Mouse (Mus musculus) forebrain, embryonic 10.5 days (tissue): Measurements from ENCODE around the gene Sfxn2. TPM values are rescaled to one million over a fixed set of nuclear protein-coding genes. Genes with fewer than 3 reads are reported as not detected.
A peak's percentile ranks its signal among the peaks of the same experiment; 100 is the strongest.
"Not testable (repeated sequence)": the region's sequence is repeated elsewhere in the genome, so short reads cannot be mapped to it uniquely, and the experiment has no call there.

ENCODE experiments used
- DNase-seq: peaks from one replicate; pipeline ENCODE4 v3.0.0-alpha.2; 2017; ENCODE audit warnings: low spot score; ENCODE audit errors: extremely low spot score
- H3K27ac ChIP-seq: fragments of 300-500 bp; sonication (generic); 2 replicates; pipeline ENCODE4 v1.5.1; 2016; ENCODE audit warnings: mild to moderate bottlenecking
- H3K27me3 ChIP-seq: fragments of 300-500 bp; sonication (generic); 2 replicates; pipeline ENCODE4 v1.6.1; 2016; ENCODE audit warnings: mild to moderate bottlenecking; ENCODE audit not compliant: poor library complexity, severe bottlenecking
- H3K36me3 ChIP-seq: fragments of 300-500 bp; sonication (generic); replicated peaks from 2 replicates; pipeline ENCODE4 v1.6.1; 2016; ENCODE audit warnings: mild to moderate bottlenecking, moderate library complexity
- H3K4me1 ChIP-seq: fragments of 300-500 bp; sonication (generic); 2 replicates; pipeline ENCODE4 v1.6.1; 2016
- H3K4me3 ChIP-seq: fragments of 300-500 bp; sonication (generic); 2 replicates; pipeline ENCODE4 v1.5.1; 2016; ENCODE audit warnings: mild to moderate bottlenecking, moderate library complexity
- H3K9me3 ChIP-seq: fragments of 300-500 bp; sonication (generic); 2 replicates; pipeline ENCODE4 v1.6.1; 2016; ENCODE audit warnings: mild to moderate bottlenecking, moderate library complexity
- WGBS: fragments of 180-500 bp; shearing (Covaris S2); methylation state at CpG from one replicate; pipeline ENCODE4 v1.1.7; 2016; 5-methylcytosine and 5-hydroxymethylcytosine counted together
- polyA plus RNA-seq: library from polyadenylated mRNA; unstranded; fragments of >200 nt; fragmentation: Nextera tagmentation; extraction: Ambion mirVana; gene quantifications from 2 replicates; pipeline ENCODE4 v1.2.1, GENCODE M21; 2016

Gene Sfxn2
- polyA plus RNA-seq, 1 experiment from 2014 or later, result 17.9 TPM

DNA sequence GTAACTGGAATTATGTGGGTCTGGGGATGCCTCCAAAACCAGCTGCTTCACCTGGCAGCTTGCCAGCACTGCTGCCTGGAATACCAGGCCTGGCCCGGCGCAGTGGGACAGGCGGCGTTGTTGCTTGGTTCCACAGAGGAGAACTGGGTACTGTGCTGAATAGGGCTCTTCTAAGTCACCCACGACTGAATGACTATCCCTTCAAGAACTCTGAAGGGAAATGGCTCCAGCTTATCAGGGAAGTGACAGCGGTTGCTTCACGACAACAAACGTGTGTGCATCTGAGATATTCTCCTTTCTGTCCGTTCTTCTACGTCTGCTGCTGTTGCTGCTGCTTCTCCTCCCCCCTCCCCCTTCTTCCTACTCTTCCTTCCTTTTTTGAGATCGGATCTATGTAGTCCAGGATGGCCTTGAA is 19.6 kb upstream of the Sfxn2 start:
- 83% methylated on average over 11 of the region's 11 CpGs for WGBS
- Histone ChIP-seq H3K4me1 (peaks cover 2% of the 10 kb centered on the region; the same call in 1 of the 2 replicates), H3K27me3 (no peaks in the 10 kb centered on the region), H3K36me3 (peaks cover 87% of the 10 kb centered on the region), H3K9me3 (no peaks in the 10 kb centered on the region), H3K4me3 (no peak overlapping the region), H3K27ac (no peak overlapping the region)
- DNase-seq, result no peak

DNA sequence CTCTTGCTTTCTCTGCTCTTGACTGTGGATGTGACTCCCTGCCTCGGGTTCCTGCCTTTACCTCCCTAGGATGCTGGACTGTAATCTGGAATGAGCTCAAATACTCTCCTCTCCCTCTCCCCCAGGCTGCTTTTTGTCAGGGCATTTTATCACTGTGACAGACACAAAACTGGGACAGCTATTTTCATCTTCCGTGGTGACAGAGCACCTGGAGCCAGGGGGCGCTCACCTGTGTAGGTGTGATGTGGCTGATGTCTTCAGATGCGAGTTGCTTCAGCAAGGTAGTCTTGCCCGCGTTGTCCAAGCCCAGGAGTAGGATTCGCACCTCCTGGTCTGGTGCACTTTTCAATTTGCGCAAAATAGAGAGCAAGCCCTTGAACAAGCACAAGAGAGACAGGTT is 15.2 kb upstream of the Sfxn2 start:
- H3K36me3 ChIP-seq, result peaks cover 63% of the 10 kb centered on the region

DNA sequence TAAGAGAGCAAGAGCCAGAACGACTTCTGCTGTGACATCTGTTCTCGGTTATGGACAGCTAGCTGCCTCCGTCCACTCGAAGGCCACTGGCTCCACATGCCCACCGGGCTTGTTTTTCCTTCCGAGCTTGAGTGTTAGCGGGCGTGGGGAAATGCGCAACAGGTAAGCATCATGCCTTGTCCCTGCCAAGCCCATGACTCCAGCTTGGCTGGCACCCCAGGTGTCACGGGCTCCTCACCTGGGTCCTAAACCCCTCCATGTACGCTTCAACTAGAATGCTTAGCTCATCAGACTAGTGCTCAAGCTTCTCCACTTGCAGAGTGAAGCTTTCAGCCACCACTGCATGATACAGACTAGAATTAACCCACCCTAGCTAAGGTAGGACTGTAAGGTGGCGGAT is 14.5 kb upstream of the Sfxn2 start:
- no peak for DNase-seq
- Histone ChIP-seq H3K36me3 (peaks cover 58% of the 10 kb centered on the region), H3K9me3 (no peaks in the 10 kb centered on the region), H3K4me3 (no peak overlapping the region), H3K4me1 (peaks cover 12% of the 10 kb centered on the region; the same call in 1 of the 2 replicates), H3K27ac (no peak overlapping the region), H3K27me3 (no peaks in the 10 kb centered on the region)
- WGBS, result 63% methylated on average over 12 of the region's 12 CpGs

More for the DNA sequence above, 15.2 kb upstream of the Sfxn2 start:
- peaks cover 12% of the 10 kb centered on the region; the same call in 1 of the 2 replicates for H3K4me1 ChIP-seq
- H3K4me3 ChIP-seq, result no peak overlapping the region
- H3K27ac ChIP-seq, result no peak overlapping the region
- 75% methylated on average over 8 of the region's 8 CpGs for WGBS
- H3K9me3 ChIP-seq, result no peaks in the 10 kb centered on the region
- no peaks in the 10 kb centered on the region for H3K27me3 ChIP-seq
- no peak for DNase-seq

DNA sequence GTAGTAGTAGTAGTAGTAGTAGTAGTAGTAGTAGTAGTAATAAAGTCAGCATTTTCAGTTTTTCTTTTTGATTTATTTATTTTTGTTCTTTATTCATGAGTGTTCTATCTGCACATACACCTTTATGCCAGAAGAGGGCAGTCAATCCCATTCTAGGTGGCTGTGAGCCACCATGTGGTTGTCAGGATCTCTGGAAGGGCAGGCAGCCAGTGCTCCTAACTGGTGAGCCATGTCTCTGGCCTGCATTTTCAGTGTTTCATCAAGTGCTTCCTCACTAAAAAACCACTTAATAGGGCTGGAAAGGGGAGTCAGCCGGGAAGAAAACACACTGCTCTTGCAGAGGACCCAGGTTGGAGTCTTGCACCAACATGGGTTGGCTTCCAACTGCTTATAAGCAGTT is 11.0 kb upstream of the Sfxn2 start:
- Histone ChIP-seq H3K4me3 (no peak overlapping the region), H3K36me3 (peaks cover 37% of the 10 kb centered on the region), H3K27me3 (no peaks in the 10 kb centered on the region), H3K9me3 (no peaks in the 10 kb centered on the region), H3K4me1 (peaks cover 12% of the 10 kb centered on the region; the same call in 1 of the 2 replicates), H3K27ac (no peak overlapping the region)
- DNase-seq, result peak; percentile 26
- WGBS, result 36% methylated on average over 1 of the region's 1 CpGs

DNA sequence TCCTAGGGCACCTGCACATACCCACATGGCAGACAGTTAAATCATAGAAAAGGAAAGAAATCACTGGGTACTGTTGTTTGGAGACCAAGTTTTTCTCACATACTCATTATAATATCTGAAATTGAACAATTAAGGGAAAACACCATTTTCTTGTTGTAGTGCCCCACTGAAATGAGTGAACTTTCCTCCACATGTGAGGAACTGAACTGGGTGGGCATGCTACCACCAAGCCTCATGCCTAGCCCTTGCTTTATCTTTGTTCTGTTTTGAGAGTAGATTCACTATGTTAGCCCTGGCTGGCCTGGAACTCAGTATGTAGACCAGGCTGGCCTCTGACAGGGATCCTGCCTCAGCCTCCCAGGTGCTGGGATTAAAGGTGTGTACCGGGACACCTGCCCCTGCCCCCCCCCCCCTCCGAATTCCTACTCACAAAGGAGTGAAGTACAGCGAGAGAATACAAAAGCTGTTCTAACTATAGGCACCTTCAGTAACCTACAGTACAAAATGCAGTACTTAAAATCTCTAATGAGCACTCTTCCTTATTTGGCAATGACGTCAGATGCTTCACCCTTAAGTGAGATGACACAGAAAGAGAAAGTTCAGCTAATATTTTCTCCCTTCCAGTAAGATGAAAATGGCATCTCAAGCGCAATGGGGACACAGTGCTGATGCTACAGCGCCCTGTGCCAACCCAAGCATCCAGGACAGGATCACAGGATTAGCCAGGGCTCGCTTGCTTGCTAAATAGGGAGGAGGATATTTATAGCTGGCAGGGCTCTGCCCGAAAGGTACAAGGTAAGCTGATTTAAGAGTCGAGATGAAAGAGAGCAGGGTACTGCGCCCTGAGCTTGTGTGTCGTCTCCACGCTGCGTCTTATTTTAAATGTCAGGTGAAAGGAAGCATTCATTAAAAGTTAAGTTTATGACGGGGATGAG is 10.3 kb upstream of the Sfxn2 start:
- Histone ChIP-seq H3K4me3 (no peak overlapping the region), H3K27me3 (no peaks in the 10 kb centered on the region), H3K27ac (no peak overlapping the region), H3K36me3 (peaks cover 37% of the 10 kb centered on the region), H3K9me3 (peaks cover 6% of the 10 kb centered on the region; the same call in 1 of the 2 replicates), H3K4me1 (peaks cover 12% of the 10 kb centered on the region; the same call in 1 of the 2 replicates)
- no peak for DNase-seq
- 92% methylated on average over 14 of the region's 14 CpGs for WGBS

DNA sequence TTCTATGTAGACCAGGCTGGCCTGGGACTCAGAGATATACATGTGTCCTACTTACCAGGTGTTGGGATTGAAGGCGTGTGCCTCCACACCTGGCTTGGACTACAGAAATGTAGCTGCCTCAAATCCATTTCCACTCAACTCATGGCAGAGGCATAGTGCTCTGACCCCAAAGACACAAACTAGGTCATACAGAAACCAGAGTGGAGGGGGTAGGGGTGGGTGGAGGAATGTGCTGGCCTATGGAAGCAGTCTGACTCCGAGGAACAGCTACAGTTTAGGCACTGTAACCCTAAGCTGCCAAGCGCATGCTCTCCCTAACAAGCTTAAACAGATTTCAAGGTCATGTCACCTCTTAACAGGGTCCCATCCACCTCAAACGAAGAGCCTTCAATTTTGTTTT is 9.6 kb upstream of the Sfxn2 start:
- peaks cover 38% of the 10 kb centered on the region for H3K36me3 ChIP-seq
- peaks cover 6% of the 10 kb centered on the region; the same call in 1 of the 2 replicates for H3K9me3 ChIP-seq
- H3K27ac ChIP-seq, result no peak overlapping the region
- no peak for DNase-seq
- peaks cover 9% of the 10 kb centered on the region; the same call in 1 of the 2 replicates for H3K4me1 ChIP-seq
- H3K4me3 ChIP-seq, result no peak overlapping the region
- H3K27me3 ChIP-seq, result no peaks in the 10 kb centered on the region
- WGBS, result 92% methylated on average over 4 of the region's 4 CpGs

DNA sequence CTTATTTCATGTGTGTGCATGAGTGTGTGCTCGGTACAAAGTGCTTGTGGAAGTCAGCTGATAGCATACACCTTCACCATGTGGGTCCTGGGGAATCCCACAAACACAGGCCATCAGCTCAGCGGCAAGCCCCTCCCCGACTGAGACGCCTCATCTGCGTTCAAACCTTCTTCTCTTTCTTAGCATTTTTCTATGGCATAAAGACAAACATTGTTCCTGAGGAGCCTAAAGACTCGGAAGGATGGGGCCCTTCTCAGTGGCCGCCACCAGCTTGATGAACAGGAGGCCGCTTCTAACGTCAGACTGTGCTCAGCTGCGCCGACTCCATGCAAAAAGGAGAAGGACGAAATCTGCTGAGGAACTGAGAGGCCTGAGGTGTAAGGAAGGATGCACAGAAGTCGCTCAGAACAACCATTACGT is 9.1 kb upstream of the Sfxn2 start:
- Histone ChIP-seq H3K27ac (no peak overlapping the region), H3K4me3 (no peak overlapping the region), H3K9me3 (peaks cover 6% of the 10 kb centered on the region; the same call in 1 of the 2 replicates), H3K27me3 (no peaks in the 10 kb centered on the region), H3K4me1 (peaks cover 5% of the 10 kb centered on the region; the same call in 1 of the 2 replicates), H3K36me3 (peaks cover 38% of the 10 kb centered on the region)
- DNase-seq, result no peak
- 86% methylated on average over 14 of the region's 14 CpGs for WGBS

DNA sequence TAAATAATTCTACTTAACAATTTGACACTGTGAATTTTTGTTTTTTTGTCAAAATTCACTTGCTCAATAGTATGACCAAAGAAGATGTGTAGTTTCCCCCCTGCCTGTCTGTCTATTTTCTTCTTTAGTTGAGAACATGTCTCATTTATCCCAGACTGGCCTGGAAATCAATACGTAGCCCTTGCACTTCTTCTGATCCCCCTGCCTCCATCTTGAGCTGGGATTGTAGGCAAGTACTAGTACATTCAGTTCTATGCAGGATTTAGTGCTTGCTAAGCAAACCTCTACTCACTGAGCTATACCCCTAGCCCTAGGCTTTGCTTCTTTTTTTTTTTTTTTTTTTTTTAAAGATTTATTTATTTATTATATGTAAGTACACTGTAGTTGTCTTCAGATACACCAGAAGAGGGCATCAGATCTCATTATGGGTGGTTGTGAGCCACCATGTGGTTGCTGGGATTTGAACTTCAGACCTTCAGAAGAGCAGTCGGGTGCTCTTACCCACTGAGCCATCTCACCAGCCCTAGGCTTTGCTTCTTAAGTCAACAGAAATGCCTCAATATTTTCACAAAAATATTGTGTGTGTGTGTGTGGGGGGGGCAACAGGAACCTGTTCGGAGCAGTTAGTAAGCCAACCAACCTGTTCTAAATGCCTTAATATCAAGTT is 1.8 kb upstream of the Sfxn2 start:
- Histone ChIP-seq H3K4me3 (peak overlapping the region; percentile 74), H3K36me3 (peaks cover 13% of the 10 kb centered on the region), H3K4me1 (peaks cover 36% of the 10 kb centered on the region)
- not testable (repeated sequence) for H3K27me3 ChIP-seq, DNase-seq, H3K9me3 ChIP-seq, H3K27ac ChIP-seq
- WGBS, result 72% methylated on average over 3 of the region's 3 CpGs

DNA sequence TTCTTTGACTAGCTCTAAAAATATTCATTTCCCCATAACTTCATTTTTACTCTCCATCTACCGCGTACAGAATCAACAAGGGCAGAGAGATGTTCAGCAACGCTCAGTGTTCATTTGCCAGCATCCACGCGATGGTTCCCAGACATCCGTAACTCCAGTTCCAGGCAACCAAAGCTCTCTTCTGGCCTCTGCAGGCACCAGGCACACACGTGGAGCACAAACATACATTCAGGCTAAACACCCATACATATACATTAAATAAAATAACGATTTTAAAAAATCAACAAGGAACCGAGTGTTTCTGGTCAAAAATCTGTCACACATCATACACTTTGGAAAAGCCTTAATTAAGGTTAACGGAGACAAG is 1.3 kb upstream of the Sfxn2 start:
- H3K4me3 ChIP-seq, result peak overlapping the region; percentile 74
- H3K4me1 ChIP-seq, result peaks cover 36% of the 10 kb centered on the region
- DNase-seq, result no peak
- peaks cover 13% of the 10 kb centered on the region for H3K36me3 ChIP-seq
- peak overlapping the region; percentile 90; the same call in 1 of the 2 replicates for H3K27ac ChIP-seq
- peaks cover 6% of the 10 kb centered on the region; the same call in 1 of the 2 replicates for H3K9me3 ChIP-seq
- H3K27me3 ChIP-seq, result no peaks in the 10 kb centered on the region
- 23% methylated on average over 10 of the region's 10 CpGs for WGBS

DNA sequence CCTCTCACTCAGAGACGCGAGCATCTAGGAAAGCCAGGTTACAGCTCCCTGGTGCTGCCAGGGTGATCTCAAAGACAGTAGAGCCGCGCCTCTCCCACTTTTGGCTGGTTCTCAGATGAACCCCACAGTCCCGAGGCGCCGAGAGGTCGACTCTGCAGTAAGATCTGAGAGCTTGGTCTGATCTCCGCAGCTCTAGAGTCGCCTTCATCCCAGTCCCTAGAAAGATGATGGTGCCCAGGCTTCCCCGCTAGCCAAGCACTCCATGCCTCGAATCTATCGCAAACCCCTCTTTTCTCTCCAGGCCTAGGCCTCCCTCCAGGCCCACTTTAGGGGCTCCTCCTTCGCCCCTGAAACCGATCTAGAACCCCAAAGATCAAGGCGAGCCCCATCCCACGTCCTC is 617 bp upstream of the Sfxn2 start:
- Histone ChIP-seq H3K9me3 (peaks cover 2% of the 10 kb centered on the region; the same call in 1 of the 2 replicates), H3K4me3 (peak overlapping the region; percentile 74), H3K4me1 (peaks cover 36% of the 10 kb centered on the region), H3K36me3 (peaks cover 7% of the 10 kb centered on the region), H3K27me3 (no peaks in the 10 kb centered on the region), H3K27ac (peak overlapping the region; percentile 90)
- 0% methylated on average over 17 of the region's 17 CpGs for WGBS
- DNase-seq, result no peak

DNA sequence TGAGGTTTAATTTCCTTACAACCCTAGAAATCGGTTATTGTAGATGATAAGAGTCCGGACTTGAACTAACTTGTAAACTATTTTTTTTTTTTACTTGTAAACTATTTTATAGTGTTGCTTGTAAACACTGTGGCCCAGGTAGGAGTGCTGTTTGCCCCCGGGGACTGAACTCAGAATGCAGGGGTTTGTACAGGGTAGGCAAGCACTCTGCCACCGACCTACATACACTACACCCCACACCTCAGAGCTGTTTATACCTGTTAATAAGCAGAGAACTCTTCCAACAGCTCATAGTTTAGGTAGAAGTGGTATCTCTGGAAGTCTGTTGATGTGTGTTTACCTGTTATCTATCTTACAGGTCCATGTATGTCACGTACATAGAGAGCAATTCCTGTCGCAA is 825 bp downstream of the Sfxn2 start:
- Histone ChIP-seq H3K27me3 (no peaks in the 10 kb centered on the region), H3K4me3 (peak overlapping the region; percentile 74), H3K27ac (peak overlapping the region; percentile 90), H3K36me3 (no peaks in the 10 kb centered on the region), H3K9me3 (no peaks in the 10 kb centered on the region), H3K4me1 (peaks cover 36% of the 10 kb centered on the region)
- no peak for DNase-seq
- 54% methylated on average over 6 of the region's 6 CpGs for WGBS

DNA sequence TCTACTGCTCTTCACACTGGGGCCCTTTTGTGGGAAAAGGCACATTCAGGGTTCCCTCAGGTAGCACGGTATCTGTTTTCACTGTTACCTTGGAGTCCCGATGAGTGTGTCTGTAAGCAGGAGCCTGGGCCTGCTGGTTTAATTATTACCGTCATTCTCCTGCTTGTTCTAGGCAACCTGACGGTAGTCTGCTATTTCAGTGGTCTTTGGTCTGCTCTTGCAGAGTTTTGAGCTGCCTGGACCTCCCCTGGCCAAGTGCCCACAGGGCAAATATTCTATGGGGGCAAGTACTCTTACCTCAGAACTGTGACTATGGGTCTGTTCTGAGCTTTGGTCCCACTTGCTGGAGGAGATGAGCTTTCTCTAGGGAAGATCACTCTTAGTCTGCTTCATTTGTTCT is 2.0 kb downstream of the Sfxn2 start:
- H3K4me3 ChIP-seq, result no peak overlapping the region
- 75% methylated on average over 4 of the region's 4 CpGs for WGBS
- H3K36me3 ChIP-seq, result no peaks in the 10 kb centered on the region; the same call in 1 of the 2 replicates

More for the DNA sequence above, 2.0 kb downstream of the Sfxn2 start:
- Histone ChIP-seq H3K27ac (no peak overlapping the region), H3K9me3 (no peaks in the 10 kb centered on the region), H3K4me1 (peaks cover 36% of the 10 kb centered on the region), H3K27me3 (no peaks in the 10 kb centered on the region)
- DNase-seq, result no peak
